Mouse (Mus musculus) intestine, embryonic 14.5 days (tissue): ENCODE measurements around the gene Polr3b. TPM values are rescaled to one million over a fixed set of nuclear protein-coding genes. Genes with fewer than 3 reads are reported as not detected.

ENCODE experiments used
- ATAC-seq: fragments of 200-750 bp; cut with Nextera tagmentation; replicated peaks from 2 replicates; pipeline ENCODE4 v1.8.0; 2017; ENCODE audit warnings: low read depth, moderate number of reproducible peaks, moderate TSS enrichment, moderate library complexity; ENCODE audit not compliant: low FRiP score, low TSS enrichment
- DNase-seq: peaks from one replicate; pipeline ENCODE4 v3.0.0-alpha.2; 2018; ENCODE audit warnings: low spot score
- H3K27ac ChIP-seq: fragments of 300-500 bp; sonication (generic); 2 replicates; pipeline ENCODE4 v1.5.1; 2014; ENCODE audit warnings: low read depth, mild to moderate bottlenecking, control low read depth
- H3K27me3 ChIP-seq: fragments of 300-500 bp; sonication (generic); replicated peaks from 2 replicates; pipeline ENCODE4 v1.6.1; 2014; ENCODE audit warnings: low read length, control low read depth; ENCODE audit not compliant: control insufficient read depth, insufficient read depth
- H3K36me3 ChIP-seq: fragments of 300-500 bp; sonication (generic); 2 replicates; pipeline ENCODE4 v1.6.1; 2014; ENCODE audit warnings: low read length, control low read depth; ENCODE audit not compliant: control insufficient read depth, insufficient read depth
- H3K4me1 ChIP-seq: fragments of 300-500 bp; sonication (generic); replicated peaks from 2 replicates; pipeline ENCODE4 v1.6.1; 2014; ENCODE audit warnings: low read length, control low read depth, mixed read lengths; ENCODE audit not compliant: control insufficient read depth, insufficient read depth
- H3K4me2 ChIP-seq: fragments of 300-500 bp; sonication (generic); 2 replicates; pipeline ENCODE4 v1.6.1; 2014; ENCODE audit warnings: low read length
- H3K4me3 ChIP-seq: fragments of 300-500 bp; sonication (generic); 2 replicates; pipeline ENCODE4 v1.5.1; 2014; ENCODE audit warnings: low read depth, low read length, control low read depth, mixed read lengths
- H3K9ac ChIP-seq: fragments of 300-500 bp; sonication (generic); 2 replicates; pipeline ENCODE4 v1.6.1; 2014; ENCODE audit warnings: mild to moderate bottlenecking, low read length
- H3K9me3 ChIP-seq: fragments of 300-500 bp; sonication (generic); 2 replicates; pipeline ENCODE4 v1.6.1; 2016; ENCODE audit warnings: low read length, control low read depth; ENCODE audit not compliant: control insufficient read depth
- WGBS: fragments of 180-500 bp; shearing (Covaris S2); extraction: QIAGEN DNeasy Blood & Tissue Kit; methylation state at CpG from one replicate; pipeline ENCODE4 v1.1.7; 2014; 5-methylcytosine and 5-hydroxymethylcytosine counted together
- polyA plus RNA-seq: library from polyadenylated mRNA; unstranded; fragments of >200 nt; fragmentation: Nextera tagmentation; extraction: Ambion mirVana; gene quantifications from 2 replicates; pipeline ENCODE4 v1.2.1, GENCODE M21; 2014

Polr3b gene
- polyA plus RNA-seq, 1 experiment from 2014 or later, result 16.0 TPM

DNA sequence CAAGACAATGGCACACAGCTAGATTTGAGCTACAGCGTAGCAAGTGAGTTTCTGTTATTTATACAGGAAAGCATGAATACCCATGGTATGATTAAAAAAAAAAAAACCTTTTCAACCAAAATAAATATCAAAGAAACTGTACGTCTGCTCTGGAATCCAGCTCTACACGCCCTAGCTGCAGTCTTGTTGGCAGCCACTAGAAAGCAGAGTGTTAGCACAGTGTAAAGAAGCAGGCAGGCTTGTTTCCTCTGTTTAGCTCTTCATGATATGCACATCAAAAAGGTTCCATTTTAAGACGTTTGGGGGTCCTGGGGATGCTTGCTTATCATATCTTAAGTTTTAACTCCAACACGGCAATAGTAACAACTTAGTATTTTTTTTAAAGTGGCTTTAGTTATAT is 89.8 kb downstream of the Polr3b start:
- Histone ChIP-seq H3K36me3 (peaks cover 26% of the 10 kb centered on the region), H3K27me3 (no peaks in the 10 kb centered on the region), H3K4me3 (no peak overlapping the region), H3K4me1 (peaks cover 3% of the 10 kb centered on the region; the same call in 1 of the 2 replicates), H3K9me3 (no peaks in the 10 kb centered on the region), H3K4me2 (no peak overlapping the region), H3K27ac (no peak overlapping the region), H3K9ac (no peak overlapping the region)
- ATAC-seq, result no peak
- 79% methylated on average over 5 of the region's 5 CpGs for WGBS
- DNase-seq, result no peak

- WGBS, result 80% methylated on average over 6 of the region's 6 CpGs
- 0 out of 2 replicates have a peak, but pooled peaks cover 3% of the 10 kb centered on the region for H3K4me1 ChIP-seq
- DNase-seq (no peak), ATAC-seq (no peak)
- peaks cover 26% of the 10 kb centered on the region for H3K36me3 ChIP-seq
- no peak overlapping the region for H3K4me2 ChIP-seq
- no peaks in the 10 kb centered on the region for H3K27me3 ChIP-seq
- H3K27ac ChIP-seq, result no peak overlapping the region
- H3K9ac ChIP-seq, result no peak overlapping the region
- no peaks in the 10 kb centered on the region for H3K9me3 ChIP-seq
- H3K4me3 ChIP-seq, result no peak overlapping the region
These were observed 90.4 kb downstream of the Polr3b start for GRCm38 (mm10) chr10:84712532-84712931.

DNA sequence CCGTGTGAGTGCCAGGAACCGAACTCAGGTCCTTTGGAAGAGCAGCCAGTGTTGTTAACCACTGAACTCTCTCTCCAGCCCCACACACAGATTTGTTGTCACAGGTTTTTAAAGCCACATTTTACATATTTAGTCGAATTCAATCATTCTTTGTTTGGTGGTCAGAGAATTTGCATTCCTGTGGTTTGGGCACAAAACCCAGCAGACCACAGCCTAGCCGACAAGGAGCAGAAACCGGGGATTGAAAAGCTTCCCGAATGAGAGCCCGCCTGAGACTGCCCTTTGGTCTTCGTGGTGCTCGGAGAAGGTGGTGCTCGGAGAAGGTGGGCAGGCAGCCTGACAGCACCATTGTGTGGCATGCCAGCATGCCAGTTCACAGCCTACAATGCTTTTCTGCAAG is 91.0 kb downstream of the Polr3b start:
- Histone ChIP-seq H3K27me3 (no peaks in the 10 kb centered on the region), H3K27ac (no peak overlapping the region), H3K4me1 (0 out of 2 replicates have a peak, but pooled peaks cover 3% of the 10 kb centered on the region), H3K9me3 (no peaks in the 10 kb centered on the region), H3K36me3 (peaks cover 26% of the 10 kb centered on the region), H3K4me3 (no peak overlapping the region), H3K4me2 (no peak overlapping the region), H3K9ac (no peak overlapping the region)
- whole genome bisulfite sequencing, result 90% methylated on average over 10 of the region's 10 CpGs
- DNase-seq (no peak), ATAC-seq (no peak)

DNA sequence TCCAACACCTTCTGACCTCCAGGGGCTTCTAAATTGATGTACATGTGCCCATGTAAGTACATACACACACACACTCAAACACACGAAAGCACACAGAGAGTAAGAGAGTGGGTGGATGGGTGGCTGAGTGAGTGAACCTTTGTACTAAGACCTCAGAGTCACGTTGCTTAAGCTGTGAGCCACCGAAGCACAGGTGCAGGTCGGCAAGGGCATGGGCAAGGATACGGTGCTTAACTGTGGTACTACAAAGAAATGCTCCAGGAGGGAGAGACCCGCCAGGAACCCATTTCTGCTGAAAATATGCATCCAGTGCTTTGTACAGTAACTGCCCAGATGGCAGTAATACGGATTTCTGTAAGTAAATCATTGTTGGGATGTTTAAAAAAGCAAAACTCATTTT is 93.5 kb downstream of the Polr3b start:
- no peaks in the 10 kb centered on the region for H3K4me1 ChIP-seq
- no peak overlapping the region for H3K9ac ChIP-seq
- WGBS, result 88% methylated on average over 7 of the region's 7 CpGs
- no peak overlapping the region for H3K4me2 ChIP-seq
- H3K27ac ChIP-seq, result no peak overlapping the region
- H3K27me3 ChIP-seq, result no peaks in the 10 kb centered on the region
- H3K36me3 ChIP-seq, result peaks cover 24% of the 10 kb centered on the region
- no peaks in the 10 kb centered on the region for H3K9me3 ChIP-seq
- no peak for DNase-seq
- H3K4me3 ChIP-seq, result no peak overlapping the region
- ATAC-seq, result no peak

DNA sequence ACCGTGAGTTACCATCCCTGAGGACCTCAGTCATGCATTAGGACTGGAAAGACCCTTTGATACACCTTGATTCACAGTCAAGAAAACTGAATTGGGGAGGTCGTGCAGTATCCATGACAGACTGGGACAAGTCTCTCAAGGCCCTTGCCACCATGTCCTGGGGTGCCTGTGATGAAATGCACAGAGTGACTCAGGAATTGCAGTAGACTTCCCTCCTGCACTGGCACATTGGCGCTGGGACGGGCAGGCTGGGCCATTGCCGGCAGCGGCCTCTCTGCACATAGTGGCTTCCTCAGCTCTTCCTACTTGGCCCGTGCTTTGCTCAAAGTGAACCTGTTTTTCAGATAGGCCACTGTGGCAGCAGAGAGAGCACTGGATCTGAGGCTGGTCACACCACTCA is 94.5 kb downstream of the Polr3b start:
- ATAC-seq, result no peak
- H3K36me3 ChIP-seq, result peaks cover 32% of the 10 kb centered on the region

DNA sequence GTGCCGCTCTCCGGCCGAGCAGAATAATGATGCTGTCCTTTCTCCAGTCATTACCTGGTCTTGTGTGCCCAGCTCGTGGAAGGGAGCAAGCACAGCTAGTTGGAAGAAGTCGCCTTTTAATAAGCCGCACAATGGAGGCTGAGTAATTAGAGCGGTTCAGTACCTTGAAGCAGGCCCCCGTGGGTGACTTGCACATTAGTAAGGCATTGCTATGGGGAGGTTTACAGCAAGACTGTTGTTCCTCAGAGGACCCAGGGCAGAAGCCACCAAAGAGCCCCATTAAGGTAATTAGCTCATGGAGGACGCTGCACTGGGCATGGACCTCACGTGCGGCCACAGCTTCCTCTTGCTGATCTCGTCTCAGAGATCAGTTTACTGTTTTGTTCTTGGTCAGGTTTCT is 100.6 kb downstream of the Polr3b start:
- no peak overlapping the region for H3K4me2 ChIP-seq
- H3K27ac ChIP-seq, result no peak overlapping the region
- no peak for DNase-seq
- no peak overlapping the region for H3K4me3 ChIP-seq
- no peaks in the 10 kb centered on the region for H3K27me3 ChIP-seq
- peaks cover 35% of the 10 kb centered on the region for H3K36me3 ChIP-seq
- H3K9ac ChIP-seq, result no peak overlapping the region
- no peaks in the 10 kb centered on the region for H3K9me3 ChIP-seq
- ATAC-seq, result no peak
- no peaks in the 10 kb centered on the region for H3K4me1 ChIP-seq
- WGBS, result 81% methylated on average over 12 of the region's 12 CpGs

More for the DNA sequence above, 94.5 kb downstream of the Polr3b start:
- H3K27ac ChIP-seq, result no peak overlapping the region
- no peaks in the 10 kb centered on the region for H3K4me1 ChIP-seq
- H3K4me2 ChIP-seq, result no peak overlapping the region
- WGBS, result 95% methylated on average over 7 of the region's 7 CpGs
- no peaks in the 10 kb centered on the region for H3K27me3 ChIP-seq
- no peak for DNase-seq
- no peaks in the 10 kb centered on the region for H3K9me3 ChIP-seq
- no peak overlapping the region for H3K9ac ChIP-seq
- no peak overlapping the region for H3K4me3 ChIP-seq

DNA sequence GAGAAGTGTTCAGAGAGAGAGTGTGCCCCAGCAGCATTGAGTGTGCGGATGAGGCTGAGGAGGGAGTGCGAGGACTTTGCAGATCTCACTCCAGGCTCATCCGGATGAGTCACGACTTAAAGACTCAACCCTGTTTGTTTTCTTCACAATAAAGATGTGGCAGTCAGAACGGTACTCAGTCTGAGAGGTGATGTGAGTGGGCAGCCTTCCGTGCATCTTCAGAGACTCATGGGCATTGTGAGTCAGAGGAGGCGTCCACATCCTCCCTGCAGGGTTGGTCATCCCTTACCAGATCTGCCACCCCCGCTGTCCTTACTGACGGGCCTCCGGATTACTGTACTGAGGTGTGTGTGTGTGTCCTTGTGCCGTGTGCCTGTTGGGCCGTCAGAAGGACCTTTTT is 104.9 kb downstream of the Polr3b start:
- peaks cover 17% of the 10 kb centered on the region; the same call in 1 of the 2 replicates for H3K36me3 ChIP-seq
- DNase-seq, result no peak
- H3K9me3 ChIP-seq, result no peaks in the 10 kb centered on the region
- no peak overlapping the region for H3K27ac ChIP-seq
- no peak overlapping the region for H3K4me2 ChIP-seq
- no peaks in the 10 kb centered on the region for H3K4me1 ChIP-seq
- no peak overlapping the region for H3K4me3 ChIP-seq
- WGBS, result 90% methylated on average over 12 of the region's 12 CpGs
- no peak for ATAC-seq
- H3K27me3 ChIP-seq, result no peaks in the 10 kb centered on the region
- no peak overlapping the region for H3K9ac ChIP-seq

DNA sequence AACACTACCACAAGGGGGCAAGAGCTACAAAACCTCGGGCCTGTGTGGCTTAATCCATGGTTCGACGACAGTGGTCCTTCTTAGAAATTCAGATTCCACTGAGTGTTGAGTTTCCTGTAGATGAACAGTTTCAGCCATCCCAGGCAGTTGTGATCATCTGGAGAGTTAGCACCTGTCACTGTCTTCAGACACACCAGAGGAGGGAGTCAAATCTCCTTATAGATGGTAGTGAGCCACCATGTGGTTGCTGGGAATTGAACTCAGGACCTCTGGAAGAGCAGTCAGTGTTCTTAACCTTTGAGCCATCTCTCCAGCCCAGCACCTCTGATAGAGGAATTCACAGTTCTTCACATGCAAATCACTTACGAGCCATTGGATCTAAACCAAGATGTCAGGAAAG is 105.7 kb downstream of the Polr3b start:
- Histone ChIP-seq H3K9ac (no peak overlapping the region), H3K4me1 (no peaks in the 10 kb centered on the region), H3K4me2 (no peak overlapping the region), H3K4me3 (no peak overlapping the region), H3K27me3 (no peaks in the 10 kb centered on the region), H3K36me3 (peaks cover 13% of the 10 kb centered on the region; the same call in 1 of the 2 replicates), H3K9me3 (no peaks in the 10 kb centered on the region), H3K27ac (no peak overlapping the region)
- ATAC-seq (no peak), DNase-seq (no peak)
- WGBS, result 92% methylated on average over 4 of the region's 4 CpGs

- no peak for ATAC-seq
- 72% methylated on average over 3 of the region's 3 CpGs for WGBS
- DNase-seq, result no peak
- Histone ChIP-seq H3K4me3 (no peak overlapping the region), H3K9me3 (no peaks in the 10 kb centered on the region), H3K27ac (no peak overlapping the region), H3K4me2 (no peak overlapping the region), H3K36me3 (peaks cover 13% of the 10 kb centered on the region; the same call in 1 of the 2 replicates), H3K27me3 (no peaks in the 10 kb centered on the region), H3K4me1 (no peaks in the 10 kb centered on the region), H3K9ac (no peak overlapping the region)
These were observed 108.0 kb downstream of the Polr3b start for GRCm38 (mm10) chr10:84730078-84730477.
